Mouse (Mus musculus): ENCODE results near the gene Olfr328.
A peak's percentile ranks its signal among the peaks of the same experiment; 100 is the strongest.
"Not testable (repeated sequence)": the region's sequence is repeated elsewhere in the genome, so short reads cannot be mapped to it uniquely, and the experiment has no call there.

Gene Olfr328

DNA sequence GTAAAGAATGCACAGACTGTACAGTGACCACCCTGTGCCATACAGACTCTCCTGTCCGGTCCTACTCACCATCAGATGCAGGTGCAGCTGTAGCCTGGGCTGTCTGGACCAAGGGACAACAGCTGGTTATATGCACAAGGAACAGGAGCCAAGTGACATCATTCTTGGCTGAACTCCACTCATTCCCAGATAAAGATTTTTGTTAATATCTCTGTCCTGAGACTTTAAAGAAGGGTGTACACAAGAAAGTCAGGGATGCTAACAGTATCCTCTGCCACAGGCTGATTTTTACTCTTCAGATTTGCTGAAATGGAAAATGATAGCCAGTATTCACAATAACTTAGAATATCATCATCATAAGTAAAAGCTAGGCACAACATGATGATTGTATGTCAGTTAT is at the start of gene Olfr328:
TSS of gene Olfr328 (minus strand) at position 101 of the 400 bp plus-strand sequence.
- DNase-seq (ENCODE audit: low read depth, low spot score), result no peak

DNA sequence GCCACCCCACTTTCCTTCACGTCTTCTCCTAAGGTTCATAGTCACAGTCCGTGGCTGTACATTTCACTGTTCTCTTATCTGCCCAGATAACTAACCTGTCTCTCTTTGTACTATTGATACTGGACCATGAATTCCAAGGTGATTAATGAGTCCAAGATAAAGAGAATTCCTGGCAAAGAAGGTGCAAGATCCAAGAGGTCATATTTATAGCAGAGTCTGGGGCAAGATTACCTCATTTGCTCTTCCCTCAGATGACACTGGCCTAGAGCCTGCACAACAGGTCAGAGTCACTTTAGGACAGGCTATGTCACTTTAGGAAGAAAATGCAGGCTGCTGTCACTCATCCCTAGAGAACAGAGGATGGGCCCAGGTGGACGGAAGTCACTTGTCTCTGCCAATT is 49.8 kb upstream of the Olfr328 start:
- DNase-seq (ENCODE audit: low read depth, low spot score), result no peak

DNA sequence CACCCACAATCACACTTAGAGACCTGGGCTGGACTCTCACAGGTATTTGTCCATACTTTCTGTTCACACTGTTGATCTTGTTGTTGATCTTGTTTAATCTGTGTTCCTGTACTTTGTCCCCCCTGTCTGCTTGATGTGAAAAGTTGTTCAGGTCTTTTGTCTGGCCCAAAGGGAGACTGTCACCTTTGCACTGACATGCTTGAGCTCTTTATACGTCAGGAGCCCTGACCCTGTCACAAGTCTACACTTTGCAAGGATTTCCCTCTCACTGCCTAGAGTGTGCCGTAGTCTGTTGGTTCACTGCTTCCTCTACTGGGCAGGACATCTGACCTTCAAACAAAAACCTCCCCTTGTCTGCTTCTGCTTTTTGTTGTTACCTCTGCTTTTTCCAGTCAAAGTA is 49.3 kb upstream of the Olfr328 start:
- no peak for DNase-seq (ENCODE audit: low read depth, low spot score)

DNA sequence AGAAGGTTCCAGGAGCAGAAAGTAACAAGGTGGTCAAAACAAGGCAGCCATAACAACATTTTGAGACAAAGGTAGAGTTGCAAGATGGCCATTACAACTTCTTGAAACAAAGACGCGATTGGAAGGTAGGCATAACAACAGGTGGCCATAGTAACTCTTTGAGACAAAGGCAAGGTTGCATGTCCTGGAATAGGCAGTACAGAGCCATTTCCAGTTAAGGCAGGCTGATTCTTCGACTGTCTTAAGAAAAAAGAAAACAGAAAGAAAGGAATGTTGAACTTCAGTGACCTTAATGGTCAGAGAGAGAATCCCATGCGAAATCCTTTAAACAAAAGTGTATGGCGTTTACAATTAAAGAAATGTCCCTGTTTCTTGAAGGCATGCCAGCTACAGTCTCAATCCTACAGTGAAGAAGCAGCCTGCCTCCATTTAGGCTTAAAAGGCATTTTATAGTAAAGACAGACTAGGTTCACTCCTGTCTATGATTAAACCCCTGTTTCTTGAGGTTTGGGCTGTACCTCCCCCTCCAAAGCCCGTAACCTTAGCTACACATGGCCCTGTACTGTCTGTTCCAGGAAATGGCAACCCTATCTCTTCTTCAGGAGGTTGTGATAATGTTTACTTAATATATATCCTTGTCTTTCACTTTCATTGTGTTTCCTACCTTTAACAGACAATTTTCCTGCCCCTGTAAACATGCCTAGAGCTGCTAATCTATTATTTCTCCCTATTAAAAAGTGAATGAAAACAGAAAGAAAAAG is 47.5 kb upstream of the Olfr328 start:
- DNase-seq (ENCODE audit: low read depth, low spot score), result no peak

DNA sequence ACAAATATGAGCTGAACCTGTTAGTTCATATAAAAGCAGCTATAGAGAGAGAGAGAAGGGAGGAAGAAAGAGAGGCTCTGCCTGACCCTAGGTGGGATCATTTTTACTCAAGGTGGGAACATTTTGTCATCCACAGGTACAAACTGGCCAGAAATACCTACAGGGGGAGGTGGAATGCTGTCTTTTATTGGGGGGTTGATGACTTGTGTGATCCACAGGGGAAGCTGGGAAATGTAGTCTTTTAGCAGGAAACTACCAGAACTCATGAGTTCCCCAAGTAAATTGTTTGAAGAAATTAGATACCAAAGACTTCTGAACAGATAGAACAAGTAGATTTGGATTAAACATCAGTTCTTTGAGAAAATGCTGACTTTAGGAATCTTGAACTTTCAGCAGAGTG is 46.6 kb upstream of the Olfr328 start:
- DNase-seq (ENCODE audit: low read depth, low spot score), result no peak

DNA sequence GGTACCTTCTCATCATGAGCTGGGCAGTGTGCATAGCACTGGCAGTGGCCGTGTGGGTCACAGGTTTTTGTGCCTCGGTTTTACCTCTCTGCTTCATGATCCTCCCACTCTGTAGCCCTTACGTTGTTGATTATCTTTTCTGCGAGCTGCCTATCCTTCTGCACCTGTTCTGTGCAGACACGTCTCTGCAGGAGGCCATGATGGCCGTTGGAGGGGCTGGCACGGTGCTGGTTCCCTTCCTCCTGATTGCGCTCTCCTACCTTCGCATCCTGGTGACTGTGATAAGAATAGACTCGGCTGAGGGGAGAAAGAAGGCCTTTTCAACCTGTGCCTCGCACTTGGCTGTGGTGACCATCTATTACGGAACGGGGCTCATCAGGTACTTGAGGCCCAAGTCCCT is 42.4 kb upstream of the Olfr328 start:
- no peak for DNase-seq (ENCODE audit: low read depth, low spot score)

DNA sequence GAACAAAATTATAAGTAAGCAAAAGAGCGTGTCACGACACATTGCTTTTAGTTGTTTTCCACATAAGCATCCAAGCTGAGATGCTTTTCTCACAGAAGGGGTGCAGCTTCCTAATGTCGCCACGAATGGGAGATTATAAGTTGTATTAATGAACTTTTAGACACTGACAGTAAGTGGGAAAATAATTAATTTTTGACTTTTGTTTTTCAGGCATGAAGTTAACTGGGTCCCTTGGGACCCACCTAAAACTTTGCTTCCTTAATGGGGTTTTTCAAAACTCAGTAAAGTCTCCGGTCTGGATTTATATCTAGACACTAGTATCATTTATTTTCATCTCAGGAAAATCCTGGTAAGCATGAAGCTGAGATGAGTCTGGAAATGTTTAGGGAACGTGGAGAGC is 39.4 kb upstream of the Olfr328 start, which contains the start of gene Olfr324:
TSS of gene Olfr324 (plus strand) at position 301 of the 400 bp plus-strand sequence.
- no peak for DNase-seq (ENCODE audit: low read depth, low spot score)

DNA sequence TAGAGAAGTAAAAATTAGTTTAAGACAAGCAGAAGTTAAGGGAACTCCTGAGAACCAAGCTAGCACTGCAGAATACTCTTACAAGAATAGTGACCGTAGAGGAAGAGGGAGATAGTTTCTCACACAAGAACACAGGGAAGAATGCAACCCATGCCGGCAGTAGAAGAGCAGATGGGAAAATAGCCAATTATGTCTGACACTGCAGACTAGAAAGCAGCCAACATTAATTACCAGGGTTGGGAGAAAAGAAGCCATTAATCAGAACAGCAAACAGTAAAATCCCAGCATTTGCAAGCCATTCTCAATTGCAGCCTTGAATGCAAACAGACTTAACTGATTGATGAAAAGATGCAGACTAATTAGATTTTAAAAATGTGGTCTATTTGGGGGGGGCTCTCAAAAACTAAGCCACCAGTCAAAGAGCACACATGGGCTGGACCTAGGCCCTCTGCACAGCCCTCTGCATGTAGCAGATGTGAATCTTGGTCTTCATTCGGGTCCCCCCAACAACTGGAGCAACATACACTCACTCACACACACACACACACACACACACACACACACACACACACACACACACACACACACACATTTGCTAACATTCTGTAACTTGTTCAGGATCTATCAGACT is 33.3 kb upstream of the Olfr328 start:
- DNase-seq (ENCODE audit: low read depth, low spot score), result no peak

DNA sequence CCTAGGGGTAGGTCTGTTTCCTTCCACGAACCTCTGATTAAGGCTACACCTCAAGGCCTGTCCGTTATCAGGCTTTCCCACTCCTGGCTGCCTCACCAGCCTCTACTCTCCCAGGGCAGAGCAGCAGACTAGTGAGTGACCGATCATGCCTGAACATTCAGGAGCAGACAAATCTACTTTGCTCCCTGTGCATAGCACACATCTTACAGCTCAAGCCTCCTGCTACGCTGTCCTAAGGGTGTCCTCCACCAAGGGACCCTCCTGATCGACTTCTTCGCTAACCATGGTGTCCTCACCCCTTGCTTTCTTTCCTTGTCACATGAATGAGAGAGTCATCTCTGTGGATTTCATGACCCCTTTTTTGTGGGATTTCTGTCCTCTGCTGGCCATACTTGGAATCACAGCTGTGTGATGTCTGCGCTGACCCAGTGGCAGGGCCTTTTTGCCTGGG is 32.5 kb upstream of the Olfr328 start:
- DNase-seq (ENCODE audit: low read depth, low spot score), result peak; percentile 53

DNA sequence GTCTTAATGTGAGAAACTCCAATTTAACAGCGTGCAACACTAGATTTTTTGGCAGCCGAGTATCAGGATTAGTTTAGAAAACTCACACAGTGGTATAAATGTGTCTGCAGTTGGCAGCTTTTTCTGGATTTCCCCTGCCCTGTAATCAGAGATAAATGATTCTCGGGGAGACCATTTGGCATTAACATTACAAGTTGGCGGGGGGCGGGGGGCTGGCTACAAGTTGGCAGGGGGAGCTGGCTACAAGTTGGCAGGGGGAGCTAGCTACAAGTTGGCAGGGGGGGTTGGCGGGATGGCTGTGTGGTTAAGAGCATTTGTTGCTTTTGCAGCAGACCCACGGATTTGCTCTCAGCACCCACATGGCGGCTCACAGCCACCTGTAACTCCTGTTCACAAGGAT is 23.2 kb upstream of the Olfr328 start:
- DNase-seq (ENCODE audit: low read depth, low spot score), result no peak

DNA sequence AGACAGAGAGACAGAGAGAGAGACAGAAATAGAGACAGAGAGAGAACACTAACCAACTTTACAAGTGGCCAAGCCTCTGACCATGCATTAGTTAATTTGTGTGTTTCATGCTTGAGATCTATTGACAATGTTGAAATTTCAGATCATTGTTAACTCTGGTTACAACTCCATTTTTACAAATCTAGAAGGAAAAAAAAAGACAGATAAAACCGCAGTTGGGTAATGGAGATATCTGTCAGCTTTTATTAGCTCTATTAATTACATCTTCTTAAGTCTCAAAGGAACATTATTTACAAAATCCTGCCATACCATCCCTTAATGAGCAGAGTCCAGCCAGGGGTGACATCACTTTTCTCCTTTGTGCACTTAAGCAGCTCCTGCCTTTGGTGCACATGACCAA is 22.0 kb upstream of the Olfr328 start, which contains the start of gene Olfr325:
TSS of gene Olfr325 (plus strand) at position 301 of the 400 bp plus-strand sequence.
- DNase-seq (ENCODE audit: low read depth, low spot score), result no peak

DNA sequence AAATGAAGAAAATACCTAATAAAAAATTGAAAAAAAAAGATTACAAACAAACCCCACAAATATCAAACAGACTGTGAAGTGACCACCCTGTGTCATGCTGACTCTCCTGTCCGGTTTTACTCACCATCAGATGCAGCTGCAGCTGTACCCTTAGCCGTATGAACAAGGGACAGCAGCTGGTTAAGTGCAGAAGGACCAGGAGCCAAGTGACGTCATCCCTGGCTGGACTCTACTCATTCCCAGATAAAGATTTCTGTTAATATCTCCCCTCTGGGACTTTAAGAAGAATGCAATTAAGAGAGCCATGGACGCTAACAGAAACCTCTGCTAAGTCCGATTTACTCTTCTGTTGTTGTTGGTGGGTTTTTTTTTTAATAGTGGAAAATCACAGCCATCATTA is 15.0 kb upstream of the Olfr328 start, which contains the start of gene Olfr224:
TSS of gene Olfr224 (minus strand) at position 149 of the 400 bp plus-strand sequence.
- DNase-seq (ENCODE audit: low read depth, low spot score), result no peak

DNA sequence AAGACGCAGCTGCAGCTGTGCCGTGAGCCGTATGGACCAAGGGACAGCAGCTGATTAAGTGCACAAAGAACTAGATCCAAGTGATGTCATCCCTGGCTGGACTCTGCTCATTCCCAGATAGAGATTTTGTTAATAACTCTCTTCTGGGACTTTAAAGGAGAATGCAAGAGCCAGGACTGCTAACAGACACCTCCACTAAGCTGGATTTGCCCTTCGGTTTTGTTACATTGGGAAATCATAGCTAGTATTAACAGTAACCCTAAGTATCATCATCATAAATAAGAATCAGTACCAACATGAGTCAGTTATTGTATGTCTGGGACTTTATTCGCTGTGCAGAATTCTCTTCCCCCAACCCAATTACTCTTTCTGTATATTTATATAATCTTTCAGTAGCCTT is 9.1 kb downstream of the Olfr328 start, which contains the start of gene Olfr329-ps:
TSS of gene Olfr329-ps (minus strand) at position 101 of the 400 bp plus-strand sequence.
- DNase-seq (ENCODE audit: low read depth, low spot score), result no peak

DNA sequence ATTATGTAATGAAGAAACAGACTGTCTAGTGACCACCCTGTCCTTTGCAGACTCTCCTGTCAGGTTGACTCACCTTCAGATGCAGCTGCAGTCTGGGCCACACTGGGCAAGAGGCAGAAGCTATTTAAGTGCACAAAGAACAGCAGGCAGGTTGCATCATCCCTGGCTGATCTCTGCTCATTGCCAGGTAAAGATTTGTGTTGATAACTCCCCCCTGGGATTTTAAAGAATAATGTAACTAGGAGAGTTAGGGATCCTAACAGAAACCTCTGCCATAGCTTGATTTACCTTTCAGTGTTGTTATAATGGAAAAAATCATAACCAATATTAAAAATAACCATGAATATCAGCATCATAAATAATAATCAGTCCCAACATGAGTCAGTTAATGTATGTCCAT is 20.7 kb downstream of the Olfr328 start, which contains the start of gene Olfr330:
TSS of gene Olfr330 (minus strand) at position 101 of the 400 bp plus-strand sequence.
- not testable (repeated sequence) for DNase-seq (ENCODE audit: low read depth, low spot score)

DNA sequence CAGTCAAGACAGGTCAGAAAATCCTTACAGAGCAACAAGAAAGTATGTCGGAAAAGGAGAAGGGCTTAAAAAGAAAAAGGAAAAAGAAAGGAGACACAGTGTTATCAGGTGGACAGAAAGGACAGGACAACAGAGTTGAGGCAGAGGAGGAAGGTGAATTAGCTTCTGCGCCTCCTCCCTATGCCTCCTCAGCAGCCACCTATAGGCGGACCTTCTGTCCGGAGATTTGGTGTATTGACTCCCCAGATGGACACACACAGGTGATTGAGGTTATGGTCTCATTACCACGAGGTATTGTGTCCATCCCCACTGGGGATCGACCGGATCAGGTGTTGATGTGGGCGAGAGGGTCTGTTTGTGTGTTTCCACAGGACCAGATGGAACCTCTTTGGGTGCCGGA is 35.7 kb downstream of the Olfr328 start:
- DNase-seq (ENCODE audit: low read depth, low spot score), result not testable (repeated sequence)

DNA sequence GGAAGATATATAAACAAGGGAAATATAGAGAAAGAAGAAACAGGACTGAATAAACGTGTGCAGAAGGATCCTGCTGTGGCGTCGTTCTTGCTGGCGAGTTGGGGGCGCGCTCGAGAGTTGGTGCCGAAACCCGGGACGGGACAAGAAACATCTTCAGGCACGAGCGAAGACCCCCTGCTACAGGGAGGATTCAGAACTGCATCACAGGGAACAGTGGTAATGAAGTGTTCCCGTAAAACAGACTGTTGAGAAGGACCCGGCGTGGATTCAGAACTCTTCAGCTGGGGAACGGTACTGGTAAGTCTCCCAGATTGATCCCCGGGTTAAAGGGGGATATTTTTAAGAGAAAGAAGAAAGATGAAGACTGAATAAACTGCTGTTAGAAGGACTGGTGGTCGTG is 36.5 kb downstream of the Olfr328 start:
- DNase-seq (ENCODE audit: low read depth, low spot score), result not testable (repeated sequence)

DNA sequence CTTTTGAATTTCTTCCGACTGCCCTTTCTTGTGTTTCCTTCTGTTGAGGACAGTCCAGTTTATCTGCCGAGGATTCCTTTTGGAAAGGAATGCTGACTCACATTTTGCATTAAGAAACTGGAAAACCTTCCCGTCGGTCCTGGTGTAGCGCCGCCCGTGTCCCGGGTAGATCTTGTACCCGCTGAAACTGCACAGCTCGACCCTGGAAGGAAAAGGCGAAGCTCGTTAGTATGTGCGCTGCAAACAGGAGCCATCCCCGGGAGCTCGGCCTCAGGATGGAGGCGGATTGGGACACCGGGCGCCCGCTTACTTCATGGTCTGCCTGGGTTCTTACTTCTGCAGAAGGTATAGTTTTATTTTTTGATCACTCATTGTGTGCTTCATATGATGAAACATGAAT is 46.4 kb downstream of the Olfr328 start:
- not testable (repeated sequence) for DNase-seq (ENCODE audit: low read depth, low spot score)

DNA sequence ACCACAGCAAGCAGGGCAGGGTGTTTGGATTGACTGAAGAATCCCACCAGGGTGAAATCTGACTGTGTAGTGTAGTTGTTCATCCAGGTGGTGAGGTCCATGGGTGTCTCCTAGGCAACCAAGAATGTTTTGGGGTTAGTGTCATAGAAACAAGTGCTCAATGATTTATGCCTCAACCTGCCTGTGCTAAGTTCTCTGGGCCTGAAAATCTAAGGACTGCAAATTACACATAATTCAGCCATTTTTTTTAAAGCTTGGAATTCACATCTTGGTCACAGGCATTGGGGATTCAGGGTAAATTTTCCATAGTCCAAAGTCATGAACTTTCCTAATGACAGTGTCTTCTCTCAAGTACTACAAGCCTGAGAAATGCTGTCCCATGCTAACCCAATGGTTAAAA is 53.0 kb downstream of the Olfr328 start, which contains the start of gene Olfr331:
TSS of gene Olfr331 (minus strand) at position 101 of the 400 bp plus-strand sequence.
- not testable (repeated sequence) for DNase-seq (ENCODE audit: low read depth, low spot score)

All from embryo, embryonic 11.5 days (tissue).